13 mouse cellular contexts compared by ENCODE assay signal in genomic region chr9:119852347-119853030, GRCm38 (mm10). TPM values are rescaled to one million over a fixed set of nuclear protein-coding genes. Genes with fewer than 3 reads are reported as not detected.
DNase-seq lines count a peak whose midpoint lies in the region; ATAC-seq and TF ChIP-seq lines count a peak whose summit lies in the region.
"Had no signal": no experiment of that assay in that cellular context is flagged by ENCODE, and none has a peak within 500 bp of the region (broad histone marks: within the 10 kb centered on the region; RNA-seq: fewer than 3 reads in every experiment).

No protein-coding gene starts in this region.

- H3K4me2 ChIP-seq in midbrain, embryonic 14.5 days (ENCODE audit: low read length): no peak overlapping the region
- H3K4me2 ChIP-seq: limb, embryonic 13.5 days; neural tube, embryonic 12.5 days had no signal

- no peaks in the 10 kb centered on the region for H3K9me3 ChIP-seq in midbrain, embryonic 14.5 days (ENCODE audit: control insufficient read depth, low read length)

- H3K36me3 ChIP-seq in midbrain, embryonic 14.5 days (ENCODE audit: control insufficient read depth, insufficient read depth, low read length): no peaks in the 10 kb centered on the region
- H3K36me3 ChIP-seq: limb, embryonic 13.5 days; neural tube, embryonic 12.5 days had no signal

- H3K4me1 ChIP-seq in midbrain, embryonic 14.5 days (ENCODE audit: control insufficient read depth, insufficient read depth, low read length): peaks cover 4% of the 10 kb centered on the region; the same call in 1 of the 2 replicates

- no peaks in the 10 kb centered on the region for H3K27me3 ChIP-seq in midbrain, embryonic 14.5 days (ENCODE audit: control insufficient read depth, insufficient read depth, low read length)
- H3K27me3 ChIP-seq: limb, embryonic 13.5 days; neural tube, embryonic 12.5 days had no signal

- no peak overlapping the region for H3K4me3 ChIP-seq in layer of hippocampus, adult 2 months
- H3K4me3 ChIP-seq in midbrain, embryonic 14.5 days (replicated peaks; ENCODE audit: low read depth, low read length): no peak overlapping the region
- H3K4me3 ChIP-seq: limb, embryonic 13.5 days; neural tube, embryonic 12.5 days had no signal

- ATAC-seq in midbrain, embryonic 14.5 days (ENCODE audit: low FRiP score, low TSS enrichment): no peak
- ATAC-seq in erythroid progenitor cell, adult 5-6 weeks (replicated peaks; ENCODE audit: low FRiP score, poor library complexity, severe bottlenecking): no peak

- no peak overlapping the region for H3K27ac ChIP-seq in layer of hippocampus, adult 2 months
- H3K27ac ChIP-seq in midbrain, embryonic 14.5 days (replicated peaks; ENCODE audit: low read depth, low read length): peak overlapping the region; percentile 43; the same call in 1 of the 2 replicates
- H3K27ac ChIP-seq: limb, embryonic 13.5 days; neural tube, embryonic 12.5 days had no signal

- TF ChIP-seq CTCF in layer of hippocampus, adult 2 months (conservative IDR thresholded peaks at IDR 0.05): peak; percentile 71
- peak; percentile 50; the same call in 1 of the 2 replicates for TF ChIP-seq CTCF in brain, embryonic 14.5 days (IDR thresholded peaks at IDR 0.05; ENCODE audit: borderline replicate concordance, extremely low read depth, insufficient read depth, insufficient read length)

- WGBS in midbrain, embryonic 14.5 days: 47% methylated on average over 10 of the region's 10 CpGs

- no peak overlapping the region for H3K9ac ChIP-seq in midbrain, embryonic 14.5 days (replicated peaks; ENCODE audit: low read length)
- H3K9ac ChIP-seq: limb, embryonic 13.5 days; neural tube, embryonic 12.5 days had no signal

- DNase-seq in layer of hippocampus, adult 2 months (ENCODE audit: low spot score in 2 of 2): peak; percentile 31 to 32
- DNase-seq in layer of hippocampus, adult 11-12 months (ENCODE audit: low spot score): no peak
- DNase-seq in brain, embryonic 14.5 days (ENCODE audit: low read depth): peak; percentile 87
- peak; percentile 57 for DNase-seq in kidney, adult 11 months
- peak; percentile 59 for DNase-seq in midbrain, embryonic 14.5 days
- DNase-seq in frontal cortex, postnatal 36 days (ENCODE audit: low spot score in 2 of 2): no peak
- no peak for DNase-seq in urinary bladder, postnatal 14 days (ENCODE audit: low spot score)
- DNase-seq: cerebellum, adult 8-10 months; heart, adult 18-20 months had no signal

- no peak for TF ChIP-seq POLR2A in brain, embryonic 14.5 days (IDR thresholded peaks at IDR 0.05; ENCODE audit: borderline replicate concordance, extremely low read depth, insufficient read depth, insufficient read length, poor library complexity, severe bottlenecking)

RNA-seq across cellular contexts. Expression of gene Scn11a, which starts 27.2 kb away (rescaled TPM):
- total RNA-seq in layer of hippocampus, adult 2 months (2021): not detected
- polyA plus RNA-seq in brain, embryonic 14.5 days (2012; rRNA removed): 0.18 and 0.21 TPM in 2 replicates
- 0.13 and 0.29 TPM in 2 replicates for polyA plus RNA-seq in midbrain, embryonic 14.5 days (2014; fragmentation: Nextera tagmentation; extraction: Ambion mirVana)
- total RNA-seq in erythroid progenitor cell, adult 5-6 weeks (2015; ENCODE audit: low replicate concordance): not detected in 2 replicates
- total RNA-seq in erythroid progenitor cell, adult 5-6 weeks (2017; ENCODE audit: low replicate concordance): not detected in 2 replicates
- polyA plus RNA-seq: stomach, embryonic 14.5 days had no signal

RNA-seq across cellular contexts. Expression of gene Wdr48, which starts 42.2 kb away (rescaled TPM):
- total RNA-seq in layer of hippocampus, adult 2 months (2021): 10 to 100 TPM; 76.5 to 84.9 TPM
- polyA plus RNA-seq in brain, embryonic 14.5 days (2012; rRNA removed): 81.1 and 84.2 TPM in 2 replicates
- polyA plus RNA-seq in midbrain, embryonic 14.5 days (2014; fragmentation: Nextera tagmentation; extraction: Ambion mirVana): 65.5 and 75.6 TPM in 2 replicates
- 52.4 and 67.8 TPM in 2 replicates for total RNA-seq in erythroid progenitor cell, adult 5-6 weeks (2015; ENCODE audit: low replicate concordance)
- 52.1 and 63.9 TPM in 2 replicates for total RNA-seq in erythroid progenitor cell, adult 5-6 weeks (2017; ENCODE audit: low replicate concordance)

Comparison
In these comparisons a context has a peak if more than half of its experiments do, and no peak if none do; other contexts are left out.
1. DNase-seq: peak in layer of hippocampus, adult 2 months (2 of 2), brain, embryonic 14.5 days (single experiment), kidney, adult 11 months (single experiment) and midbrain, embryonic 14.5 days (single experiment); none in layer of hippocampus, adult 11-12 months (single experiment), frontal cortex, postnatal 36 days (0 of 2) and urinary bladder, postnatal 14 days (single experiment).